Mouse (Mus musculus): ENCODE data around the gene Fgfr2.

GRCm38 (mm10) chr7:132172220-132172619 is 950.9 kb downstream of the Fgfr2 start:
- TF ChIP-seq CTCF (IDR thresholded peaks at IDR 0.05) (no peak), EP300 (IDR thresholded peaks at IDR 0.05) (no peak)
